Mouse (Mus musculus): Measurements from ENCODE around the gene Thbs1.
"Not testable (repeated sequence)": the region's sequence is repeated elsewhere in the genome, so short reads cannot be mapped to it uniquely, and the experiment has no call there.

The Thbs1 gene

DNA sequence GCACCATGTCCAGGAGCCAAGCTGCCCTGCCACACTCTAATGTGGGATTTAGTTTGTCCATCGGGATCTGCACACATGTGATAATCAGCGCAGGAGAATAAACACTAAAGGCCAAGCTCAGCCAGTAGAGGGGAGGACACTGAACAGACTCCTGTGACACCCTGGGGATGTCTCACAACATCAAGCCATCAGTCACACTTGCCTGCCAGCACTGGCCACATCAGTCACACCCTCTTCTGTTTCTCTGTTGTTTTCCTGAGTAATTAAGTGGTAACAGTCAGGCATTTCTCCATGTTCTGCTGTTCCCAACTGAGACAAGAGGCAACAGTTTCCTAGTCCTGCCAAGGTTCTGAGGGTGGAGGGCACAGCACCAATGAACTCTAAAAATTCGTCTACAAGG, 36.1 kb downstream of the Thbs1 start:
- not testable (repeated sequence) for DNase-seq (ENCODE audit: low read depth, low spot score)

DNA sequence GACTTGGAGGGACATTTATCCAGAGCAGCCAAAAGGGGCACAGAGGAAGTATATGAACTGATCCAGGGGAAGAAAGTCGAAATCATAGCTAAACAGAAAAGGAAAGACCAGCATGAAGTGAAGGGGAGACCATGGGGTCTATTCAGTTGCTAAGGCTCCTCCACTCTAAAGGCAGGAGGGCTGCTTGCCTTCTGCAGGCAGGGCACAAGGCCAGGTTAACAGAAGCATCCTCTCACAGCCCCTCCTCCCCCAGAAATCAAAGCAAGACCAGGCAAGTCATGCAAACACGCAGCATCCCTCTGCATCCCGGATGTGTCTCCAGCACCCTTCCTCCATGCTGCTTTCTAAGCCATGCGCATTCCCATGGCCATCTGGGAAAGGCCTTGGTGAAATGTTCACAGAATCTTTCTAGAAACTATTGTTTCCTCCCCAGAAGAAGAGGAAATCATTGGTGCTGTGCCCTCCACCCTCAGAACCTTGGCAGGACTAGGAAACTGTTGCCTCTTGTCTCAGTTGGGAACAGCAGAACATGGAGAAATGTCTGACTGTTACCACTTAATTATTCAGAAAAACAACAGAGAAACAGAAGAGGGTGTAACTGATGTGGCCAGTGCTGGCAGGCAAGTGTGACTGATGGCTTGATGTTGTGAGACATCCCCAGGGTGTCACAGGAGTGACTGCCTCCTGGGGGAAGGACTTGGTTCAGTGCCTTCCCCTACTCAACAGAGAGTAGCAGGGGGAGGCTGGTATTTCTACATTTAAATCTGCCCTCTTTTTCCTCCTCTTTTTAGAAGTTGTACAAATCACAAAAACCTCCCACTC, 36.9 kb downstream of the Thbs1 start:
- DNase-seq (ENCODE audit: low read depth, low spot score) = no peak

DNA sequence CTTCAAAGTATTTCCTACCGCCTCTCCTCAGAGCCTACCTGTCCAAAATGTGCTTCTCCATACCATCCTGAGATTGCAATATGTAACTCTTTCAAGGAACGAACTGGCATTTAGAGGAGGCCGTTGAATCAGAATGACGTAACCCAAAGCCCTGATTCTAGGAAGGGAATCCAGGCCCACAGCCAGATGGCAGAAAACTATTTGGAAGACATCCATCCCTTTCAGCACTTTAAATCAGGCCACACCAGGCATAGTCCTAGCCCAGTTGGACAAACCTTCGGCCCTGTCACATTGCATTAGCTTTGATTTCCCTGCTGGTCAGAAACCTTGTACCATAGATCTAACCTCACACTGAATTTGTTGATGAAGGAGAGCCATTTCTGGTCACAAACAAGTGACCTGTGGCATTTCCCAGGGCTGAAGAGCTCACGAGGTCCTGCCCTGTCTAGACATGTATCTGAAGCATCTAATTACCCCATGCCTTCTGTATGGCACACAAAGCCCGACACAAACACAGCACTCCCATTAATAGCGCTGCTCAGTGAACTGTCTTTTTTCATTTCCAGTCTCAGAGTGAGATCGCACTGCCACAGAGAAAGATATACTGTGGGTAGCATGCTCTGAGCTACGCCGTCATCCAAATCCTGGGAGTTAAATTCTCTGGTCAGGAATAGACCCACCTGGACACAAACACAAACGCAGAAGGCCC, 38.3 kb downstream of the Thbs1 start:
- DNase-seq (ENCODE audit: low read depth, low spot score) = no peak

DNA sequence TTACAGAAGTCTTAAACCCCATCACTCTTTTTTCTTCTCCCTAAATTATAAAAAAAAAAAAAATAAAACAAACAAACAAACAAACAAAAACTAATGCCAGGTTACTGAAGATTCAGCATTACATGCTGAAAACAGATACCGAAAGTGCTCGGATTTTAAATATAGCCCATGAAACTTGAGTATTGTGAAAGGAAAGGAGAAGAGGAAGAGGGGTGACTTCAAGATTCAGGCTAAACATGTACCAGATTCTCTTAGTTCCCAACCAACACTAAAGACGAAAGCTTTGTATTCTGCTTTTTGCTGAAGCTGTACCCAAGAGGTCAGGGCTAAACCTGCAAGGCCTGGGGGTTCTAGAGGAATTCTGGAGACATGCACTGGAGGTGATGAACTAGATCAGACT, 46.4 kb downstream of the Thbs1 start:
- DNase-seq (ENCODE audit: low read depth, low spot score) = no peak

DNA sequence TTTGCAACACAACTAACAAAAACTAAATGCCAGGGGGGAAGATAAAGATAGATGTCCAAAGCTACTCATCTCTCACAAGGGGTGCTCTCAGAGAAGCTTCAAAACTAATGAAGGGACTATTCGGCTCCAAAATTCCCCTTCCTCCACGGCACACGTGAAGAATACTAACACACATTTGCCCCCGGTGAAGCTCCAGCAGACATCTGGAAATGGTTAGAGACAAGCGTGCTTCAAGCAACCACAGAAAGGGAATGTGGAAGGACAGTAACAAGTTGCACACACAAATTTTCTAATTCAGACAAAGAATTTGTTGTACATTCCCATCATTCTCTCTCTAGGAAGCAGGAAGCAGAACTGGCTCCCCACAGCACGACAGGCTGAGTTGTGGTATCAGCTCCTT, 47.5 kb downstream of the Thbs1 start:
- peak; percentile 38 for DNase-seq (ENCODE audit: low read depth, low spot score)

DNA sequence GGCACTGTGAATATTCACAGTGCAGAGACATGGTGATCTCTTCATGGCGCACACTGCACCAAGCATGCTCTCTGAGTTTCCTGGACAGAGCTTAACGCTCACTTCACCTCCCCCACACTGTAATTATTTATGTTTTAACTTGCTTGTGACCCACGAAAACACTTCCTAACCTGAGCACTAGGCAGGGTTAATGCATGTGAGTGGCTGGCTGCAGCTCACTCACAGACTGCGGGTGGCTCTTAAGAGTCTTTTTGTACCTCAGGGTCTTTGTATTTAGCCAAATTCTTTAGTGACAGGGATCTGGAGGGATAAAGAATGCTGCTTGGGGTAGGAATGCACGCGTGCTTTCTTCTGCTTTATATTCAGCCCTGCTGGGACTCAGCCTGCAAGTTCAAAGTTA, 48.9 kb downstream of the Thbs1 start:
- peak; percentile 45 for DNase-seq (ENCODE audit: low read depth, low spot score)

DNA sequence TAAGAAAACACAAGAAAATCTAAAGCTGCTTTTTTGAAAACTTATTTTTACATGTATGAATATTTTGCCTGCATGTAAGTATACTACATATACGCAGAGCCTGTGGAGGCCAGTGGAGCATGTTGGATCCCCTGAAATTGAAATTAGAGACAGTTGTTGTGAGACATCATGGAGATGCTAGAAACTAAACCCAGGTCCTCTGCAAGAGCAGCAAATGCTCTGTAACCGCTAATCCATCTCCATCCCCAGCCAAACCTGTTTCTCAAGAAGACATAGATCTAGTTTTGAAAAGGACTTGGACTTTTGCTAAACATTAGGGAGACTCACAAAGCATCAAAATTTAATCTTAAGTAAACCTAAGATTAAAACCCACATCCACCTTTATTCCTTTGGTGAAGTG, 49.3 kb downstream of the Thbs1 start:
- DNase-seq (ENCODE audit: low read depth, low spot score) = no peak

DNA sequence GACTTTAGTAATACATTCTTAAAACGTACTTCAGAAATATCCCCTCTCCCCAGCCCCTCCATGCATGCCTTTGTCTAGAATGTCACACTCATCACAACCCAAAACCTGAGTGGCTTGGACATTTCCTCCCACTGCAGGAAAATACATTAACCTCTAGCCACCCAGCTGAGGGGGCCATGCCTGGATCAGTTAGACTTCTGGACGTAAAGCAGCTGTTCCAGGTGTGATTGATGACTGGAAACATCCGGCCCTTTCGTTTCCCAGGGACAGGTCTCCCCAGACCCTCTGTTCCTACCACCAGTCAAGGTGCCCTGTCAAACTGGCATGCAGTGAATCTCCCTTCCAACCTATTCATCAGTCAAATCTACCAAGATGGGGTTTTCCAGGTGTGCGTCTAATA, 50.8 kb downstream of the Thbs1 start:
- peak; percentile 55 for DNase-seq (ENCODE audit: low read depth, low spot score)

DNA sequence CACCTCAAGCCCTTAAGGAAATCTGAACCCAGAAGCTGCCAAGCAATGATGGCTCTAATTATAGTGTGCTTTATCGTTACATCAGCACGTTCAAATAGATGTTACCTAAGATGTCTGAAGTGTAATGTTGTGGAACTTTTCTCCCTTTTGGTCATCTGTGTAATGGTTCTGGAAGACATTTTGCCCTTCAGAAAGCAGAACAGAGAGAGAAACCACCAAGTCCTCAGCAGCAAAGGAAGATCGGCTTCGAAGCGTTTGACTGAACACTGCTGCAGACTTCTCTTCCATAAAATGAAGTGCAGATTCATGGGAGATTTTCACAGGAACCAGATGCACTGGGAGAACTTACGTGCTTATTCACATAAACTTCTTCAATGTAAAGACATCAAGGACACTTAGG, 52.5 kb downstream of the Thbs1 start:
- DNase-seq (ENCODE audit: low read depth, low spot score) = no peak

DNA sequence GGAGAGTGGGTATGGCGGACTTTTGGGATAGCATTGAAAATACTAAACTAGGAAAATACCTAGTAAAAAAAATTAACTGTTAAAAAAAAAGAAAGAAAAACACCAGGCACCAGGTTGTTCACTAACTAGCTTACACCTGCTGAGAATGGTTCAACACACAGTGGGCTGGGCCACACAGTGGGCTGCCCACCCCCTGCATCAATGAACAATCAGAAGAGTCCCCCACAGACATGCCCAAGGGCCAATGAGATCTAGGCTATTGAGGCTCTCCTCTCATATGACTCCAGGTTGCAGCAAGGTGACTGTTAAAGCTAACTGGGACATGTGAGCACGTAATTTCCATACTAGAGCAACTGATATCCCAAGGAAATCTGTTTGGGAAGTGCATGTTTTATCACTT, 54.0 kb downstream of the Thbs1 start:
- no peak for DNase-seq (ENCODE audit: low read depth, low spot score)

DNA sequence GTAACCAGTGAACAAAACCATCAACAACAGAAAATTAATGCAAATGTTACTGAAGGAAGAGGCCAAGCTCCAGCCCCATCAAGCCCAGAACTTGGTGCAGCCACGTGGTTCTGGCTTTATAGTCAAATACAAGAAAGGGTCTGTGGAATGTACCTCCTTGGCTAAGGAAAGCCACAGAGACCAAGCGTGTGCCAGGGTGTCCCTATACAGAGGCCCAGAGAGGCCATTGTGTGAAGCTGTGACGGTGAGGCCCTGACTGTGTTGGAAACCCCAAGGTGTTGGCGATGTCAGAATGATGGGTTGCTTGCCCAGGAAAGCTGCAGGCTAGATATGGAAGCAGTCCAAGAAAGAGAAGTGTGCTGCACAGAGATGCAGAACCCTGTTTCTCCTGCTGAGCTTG, 56.1 kb downstream of the Thbs1 start:
- no peak for DNase-seq (ENCODE audit: low read depth, low spot score)

DNA sequence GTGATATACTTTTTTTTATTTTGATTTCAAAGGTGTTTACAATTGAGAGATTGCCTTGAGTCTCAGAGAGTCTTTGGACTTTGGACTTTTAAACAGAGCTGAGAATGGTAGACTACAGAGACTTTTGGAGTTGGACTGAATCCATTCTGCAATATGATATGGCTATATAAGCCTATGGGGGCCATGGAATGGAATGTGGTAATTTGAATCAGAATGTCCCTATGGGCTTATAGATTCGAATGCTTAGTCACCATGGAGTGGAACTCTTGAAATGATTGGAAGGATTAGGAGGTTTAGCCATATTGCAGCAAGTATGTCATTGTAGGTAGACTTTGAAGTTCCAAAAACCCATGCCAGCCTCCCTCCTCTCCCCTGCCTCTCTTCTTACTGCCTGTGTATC, 56.5 kb downstream of the Thbs1 start:
- DNase-seq (ENCODE audit: low read depth, low spot score) = no peak

DNA sequence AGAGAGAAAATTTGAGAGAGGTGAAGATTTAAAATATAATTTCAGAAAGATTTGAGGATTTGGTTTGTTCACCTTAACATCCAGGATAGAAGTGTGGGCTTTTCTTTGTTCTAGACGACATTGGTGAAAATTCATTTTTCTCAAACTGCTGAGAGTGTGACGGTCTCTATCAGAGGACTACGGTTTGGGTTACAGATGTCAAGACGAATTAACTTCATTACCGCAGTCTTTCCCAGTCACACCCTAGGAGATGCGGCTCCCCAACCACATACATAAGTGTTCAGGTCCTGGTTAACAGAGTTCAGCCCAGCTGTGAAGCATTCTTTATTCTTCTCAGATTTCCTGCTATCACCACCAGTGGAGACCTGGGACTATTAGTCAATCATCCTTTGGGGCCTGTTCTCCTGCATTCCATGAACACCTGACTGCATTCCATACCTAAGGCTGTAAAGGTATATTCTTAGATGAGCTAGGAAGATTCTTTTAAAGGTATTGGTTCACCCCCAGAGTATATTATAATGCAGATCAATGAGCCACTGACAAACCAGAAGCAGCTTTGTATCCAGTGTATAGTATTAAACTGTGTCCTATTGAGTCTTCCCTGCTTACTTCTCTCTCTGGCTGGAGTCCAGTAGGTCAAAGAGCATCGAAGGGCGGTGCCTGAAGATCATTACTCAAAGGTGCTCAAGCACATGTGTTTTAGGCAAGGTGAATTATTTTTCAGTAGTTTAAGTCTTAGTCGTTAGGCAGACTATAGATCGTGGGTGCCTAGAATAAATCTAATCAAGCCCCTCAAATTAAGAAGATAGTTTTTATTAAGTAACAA, 63.1 kb downstream of the Thbs1 start:
- DNase-seq (ENCODE audit: low read depth, low spot score) = no peak

All from forelimb bud, embryonic 11.5 days (tissue).